Mouse (Mus musculus): Measurements from ENCODE around the gene Eftud2. TPM values are rescaled to one million over a fixed set of nuclear protein-coding genes. Genes with fewer than 3 reads are reported as not detected.

Eftud2 gene
- polyA plus RNA-seq, 2 experiments from 2014 or later: 97.2 to 170 TPM

DNA sequence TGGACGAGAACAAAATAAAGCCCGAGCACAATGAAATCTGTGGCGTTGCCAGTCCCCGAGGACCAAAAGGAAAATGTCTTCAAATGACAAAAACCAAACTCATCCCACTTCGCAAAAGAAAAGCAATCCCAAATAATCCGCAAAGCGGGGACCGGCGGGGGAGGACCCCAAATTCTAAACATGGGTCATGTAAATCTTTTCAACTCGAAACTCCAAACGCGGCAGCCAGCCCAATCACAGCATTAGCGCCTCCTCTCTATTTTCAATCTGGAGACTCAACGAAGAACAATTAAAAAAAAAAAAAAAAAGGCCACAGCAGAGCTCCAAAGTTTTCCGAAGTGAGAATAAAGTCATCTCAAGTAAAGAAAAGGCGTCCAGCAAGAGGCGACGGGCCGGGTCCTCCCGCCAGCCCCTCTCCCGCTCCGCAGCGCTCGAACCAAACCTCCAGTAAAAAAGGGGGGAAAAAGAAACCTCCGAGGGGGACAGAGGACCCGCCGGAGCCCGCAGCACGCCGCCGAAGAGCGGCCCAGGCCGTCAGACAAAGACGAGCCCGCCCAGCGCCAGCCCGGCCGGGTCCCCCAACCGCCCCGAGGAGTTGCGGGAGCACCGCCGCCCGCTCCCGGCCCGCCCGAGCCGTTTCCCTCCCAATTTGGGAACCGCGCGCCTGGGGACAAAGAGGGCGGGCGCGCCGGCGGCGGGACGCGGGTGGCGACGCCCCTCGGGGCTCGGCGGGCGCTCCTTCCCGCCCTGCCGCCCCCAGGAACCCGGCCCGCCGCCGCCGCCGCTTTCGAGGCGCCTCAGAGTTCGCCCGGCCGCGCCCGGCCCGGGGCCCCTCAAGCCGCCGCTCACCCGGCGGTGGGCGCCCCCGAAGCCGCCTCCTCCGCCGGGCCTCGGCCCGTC is 62.4 kb downstream of the Eftud2 start:
- ATAC-seq: no peak

- ATAC-seq: no peak
These were observed 65.9 kb downstream of the Eftud2 start for GRCm38 (mm10) chr11:102814881-102815280.

GRCm38 (mm10) chr11:102810721-102811485 is 69.9 kb downstream of the Eftud2 start:
- no peak for ATAC-seq

DNA sequence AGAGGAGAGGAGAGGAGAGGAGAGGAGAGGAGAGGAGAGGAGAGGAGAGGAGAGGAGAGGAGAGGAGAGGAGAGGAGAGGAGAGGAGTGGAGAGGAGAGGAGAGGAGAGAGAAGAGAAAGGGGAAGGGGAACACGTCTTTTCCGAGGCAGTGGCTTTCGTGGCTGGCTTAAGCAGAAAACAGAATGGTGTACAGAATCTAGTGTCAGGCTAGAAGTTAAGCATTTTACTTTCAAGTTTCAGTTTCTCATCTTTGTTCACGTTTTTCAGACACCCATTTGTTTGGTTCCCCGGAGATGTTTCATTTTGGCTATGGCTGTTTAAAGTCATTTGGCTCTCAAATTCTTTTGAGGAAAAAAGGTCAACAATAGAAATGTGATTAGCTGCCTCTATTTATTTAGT is 72.5 kb downstream of the Eftud2 start:
- ATAC-seq: no peak

GRCm38 (mm10) chr11:102803453-102803852 is 77.3 kb downstream of the Eftud2 start:
- ATAC-seq: no peak

DNA sequence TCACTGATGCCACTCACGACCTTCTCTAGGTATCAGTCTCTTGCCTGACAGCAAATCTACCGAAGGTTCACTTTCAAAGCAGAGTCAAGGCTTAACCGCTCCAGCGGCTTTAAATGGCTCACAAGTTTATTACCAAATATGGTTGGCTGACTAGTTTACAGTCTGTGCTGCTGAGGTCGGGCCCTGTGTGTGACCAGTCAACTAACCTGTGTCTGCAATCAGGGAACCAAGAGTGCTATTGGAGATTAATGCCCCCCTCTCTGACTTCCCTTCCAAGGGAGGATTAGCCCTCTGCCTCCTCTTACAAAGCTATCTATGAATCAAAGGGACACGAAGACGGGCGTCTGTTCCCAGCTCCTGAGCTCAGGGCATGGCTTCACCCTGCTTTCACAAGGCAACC is 86.6 kb downstream of the Eftud2 start:
- ATAC-seq: no peak

- no peak for ATAC-seq
These were observed 88.9 kb downstream of the Eftud2 start for GRCm38 (mm10) chr11:102791682-102792445.

Other genes with a start within 250 kb of the Eftud2 start
- under 1 TPM in 1 of 2 experiments, not detected in 1; 0.16 TPM for gene Meioc, start 217.3 kb downstream of the Eftud2 start, polyA plus RNA-seq (2017; shearing (Covaris generic))
- gene Ccdc43, start 183.2 kb downstream of the Eftud2 start, polyA plus RNA-seq (2017; shearing (Covaris generic)): 10 to 100 TPM; 30.6 to 38.0 TPM
- gene Adam11, start 119.5 kb downstream of the Eftud2 start, polyA plus RNA-seq (2017; shearing (Covaris generic)): not detected
- under 1 TPM in 1 of 2 experiments, not detected in 1; 0.28 TPM for gene Gjc1, start 61.3 kb downstream of the Eftud2 start, polyA plus RNA-seq (2017; shearing (Covaris generic))
- gene Higd1b, start 45.1 kb downstream of the Eftud2 start, polyA plus RNA-seq (2017; shearing (Covaris generic)): not detected
- gene Ccdc103, start 219 bp upstream of the Eftud2 start, polyA plus RNA-seq (2017; shearing (Covaris generic)): not detected
- not detected for gene Fam187a, start 4.2 kb upstream of the Eftud2 start, polyA plus RNA-seq (2017; shearing (Covaris generic))
- gene Gfap, start 19.9 kb upstream of the Eftud2 start, polyA plus RNA-seq (2017; shearing (Covaris generic)): not detected
- under 1 TPM; 0.28 to 0.76 TPM for gene Kif18b, start 44.1 kb upstream of the Eftud2 start, polyA plus RNA-seq (2017; shearing (Covaris generic))
- not detected for gene C1ql1, start 65.7 kb upstream of the Eftud2 start, polyA plus RNA-seq (2017; shearing (Covaris generic))
- gene Nmt1, start 147.2 kb upstream of the Eftud2 start, polyA plus RNA-seq (2017; shearing (Covaris generic)): 100 to 1,000 TPM; 111 TPM
- 10 to 100 TPM; 26.4 to 32.5 TPM for gene Dcakd, start 147.3 kb upstream of the Eftud2 start, polyA plus RNA-seq (2017; shearing (Covaris generic))
- under 1 TPM; 0.41 to 0.51 TPM for gene Plcd3, start 220.7 kb upstream of the Eftud2 start, polyA plus RNA-seq (2017; shearing (Covaris generic))
- gene Acbd4, start 220.7 kb upstream of the Eftud2 start, polyA plus RNA-seq (2017; shearing (Covaris generic)): 10 to 100 TPM; 19.7 to 25.2 TPM
- gene Hexim1, start 235.2 kb upstream of the Eftud2 start, polyA plus RNA-seq (2017; shearing (Covaris generic)): 1 to 10 TPM; 2.6 to 4.3 TPM